Mouse (Mus musculus) kidney, embryonic 15.5 days (tissue): ENCODE measurements around the gene Ncor2. TPM values are rescaled to one million over a fixed set of nuclear protein-coding genes. Genes with fewer than 3 reads are reported as not detected.

Experiments used
- ATAC-seq: fragments of 200-750 bp; cut with Nextera tagmentation; replicated peaks from 2 replicates; pipeline ENCODE4 v1.8.0; 2017; ENCODE audit warnings: moderate TSS enrichment; ENCODE audit not compliant: low FRiP score
- H3K27ac ChIP-seq: fragments of 300-500 bp; sonication (generic); 2 replicates; pipeline ENCODE4 v1.5.1; 2015; ENCODE audit warnings: mild to moderate bottlenecking, inconsistent platforms
- H3K27me3 ChIP-seq: fragments of 300-500 bp; sonication (generic); 2 replicates; pipeline ENCODE4 v1.6.1; 2015; ENCODE audit warnings: inconsistent platforms
- H3K36me3 ChIP-seq: fragments of 300-500 bp; sonication (generic); 2 replicates; pipeline ENCODE4 v1.6.1; 2015; ENCODE audit warnings: inconsistent platforms
- H3K4me1 ChIP-seq: fragments of 300-500 bp; sonication (generic); 2 replicates; pipeline ENCODE4 v1.6.1; 2015; ENCODE audit warnings: inconsistent platforms
- H3K4me2 ChIP-seq: fragments of 300-500 bp; sonication (generic); 2 replicates; pipeline ENCODE4 v1.6.1; 2015; ENCODE audit warnings: moderate library complexity, mild to moderate bottlenecking, inconsistent platforms
- H3K4me3 ChIP-seq: fragments of 300-500 bp; sonication (generic); replicated peaks from 2 replicates; pipeline ENCODE4 v1.5.1; 2015; ENCODE audit warnings: mild to moderate bottlenecking, inconsistent platforms
- H3K9ac ChIP-seq: fragments of 300-500 bp; sonication (generic); 2 replicates; pipeline ENCODE4 v1.6.1; 2015; ENCODE audit warnings: mild to moderate bottlenecking, inconsistent platforms
- H3K9me3 ChIP-seq: fragments of 300-500 bp; sonication (generic); replicated peaks from 2 replicates; pipeline ENCODE4 v1.6.1; 2016; ENCODE audit warnings: inconsistent platforms
- WGBS: fragments of 180-500 bp; shearing (Covaris S2); methylation state at CpG from one replicate; pipeline ENCODE4 v1.1.7; 2015; ENCODE audit warnings: mixed read lengths; 5-methylcytosine and 5-hydroxymethylcytosine counted together
- polyA plus RNA-seq: library from polyadenylated mRNA; unstranded; fragments of >200 nt; fragmentation: Nextera tagmentation; extraction: Ambion mirVana; gene quantifications from 2 replicates; pipeline ENCODE4 v1.2.1, GENCODE M21; 2015

Ncor2 gene
- polyA plus RNA-seq, 1 experiment from 2014 or later = 28.8 TPM

- Histone ChIP-seq H3K4me3 (no peak overlapping the region), H3K4me1 (peaks cover 83% of the 10 kb centered on the region), H3K9ac (no peak overlapping the region), H3K4me2 (no peak overlapping the region), H3K9me3 (no peaks in the 10 kb centered on the region), H3K27me3 (no peaks in the 10 kb centered on the region), H3K36me3 (peaks cover 15% of the 10 kb centered on the region), H3K27ac (no peak overlapping the region)
- no peak for ATAC-seq
- WGBS = 79% methylated on average over 1 of the region's 1 CpGs
Observed at GRCm38 (mm10) chr5:125127920-125128319, 51.1 kb downstream of the Ncor2 start.

- Histone ChIP-seq H3K9ac (no peak overlapping the region), H3K27ac (no peak overlapping the region), H3K4me3 (no peak overlapping the region), H3K4me1 (peaks cover 82% of the 10 kb centered on the region), H3K36me3 (peaks cover 16% of the 10 kb centered on the region), H3K4me2 (no peak overlapping the region), H3K9me3 (no peaks in the 10 kb centered on the region), H3K27me3 (no peaks in the 10 kb centered on the region)
- WGBS = 89% methylated on average over 4 of the region's 4 CpGs
- ATAC-seq = no peak
Observed at GRCm38 (mm10) chr5:125127426-125127825, 51.6 kb downstream of the Ncor2 start.

GRCm38 (mm10) chr5:125125966-125126464 is 53.0 kb downstream of the Ncor2 start:
- Histone ChIP-seq H3K4me1 (peaks cover 79% of the 10 kb centered on the region), H3K4me3 (no peak overlapping the region), H3K9ac (no peak overlapping the region), H3K4me2 (no peak overlapping the region), H3K27me3 (no peaks in the 10 kb centered on the region), H3K36me3 (peaks cover 24% of the 10 kb centered on the region), H3K27ac (0 out of 2 replicates have a peak overlapping the region, but pooled peaks have one; percentile 22), H3K9me3 (no peaks in the 10 kb centered on the region)
- ATAC-seq = no peak
- 65% methylated on average over 4 of the region's 4 CpGs for WGBS

- 58% methylated on average over 3 of the region's 3 CpGs for WGBS
- H3K27me3 ChIP-seq = no peaks in the 10 kb centered on the region
- H3K36me3 ChIP-seq = peaks cover 24% of the 10 kb centered on the region
- no peak overlapping the region for H3K9ac ChIP-seq
- no peaks in the 10 kb centered on the region for H3K9me3 ChIP-seq
- no peak overlapping the region for H3K4me3 ChIP-seq
- ATAC-seq = no peak
- H3K27ac ChIP-seq = no peak overlapping the region
- H3K4me2 ChIP-seq = no peak overlapping the region
- H3K4me1 ChIP-seq = peaks cover 79% of the 10 kb centered on the region
Observed at GRCm38 (mm10) chr5:125125219-125125618, 53.8 kb downstream of the Ncor2 start.

- Histone ChIP-seq H3K9me3 (no peaks in the 10 kb centered on the region), H3K4me2 (no peak overlapping the region), H3K9ac (no peak overlapping the region), H3K27me3 (no peaks in the 10 kb centered on the region), H3K4me3 (no peak overlapping the region), H3K4me1 (peaks cover 73% of the 10 kb centered on the region), H3K27ac (no peak overlapping the region), H3K36me3 (peaks cover 33% of the 10 kb centered on the region)
- ATAC-seq = no peak
- WGBS = 88% methylated on average over 7 of the region's 7 CpGs
Observed at GRCm38 (mm10) chr5:125124002-125124401, 55.0 kb downstream of the Ncor2 start.

DNA sequence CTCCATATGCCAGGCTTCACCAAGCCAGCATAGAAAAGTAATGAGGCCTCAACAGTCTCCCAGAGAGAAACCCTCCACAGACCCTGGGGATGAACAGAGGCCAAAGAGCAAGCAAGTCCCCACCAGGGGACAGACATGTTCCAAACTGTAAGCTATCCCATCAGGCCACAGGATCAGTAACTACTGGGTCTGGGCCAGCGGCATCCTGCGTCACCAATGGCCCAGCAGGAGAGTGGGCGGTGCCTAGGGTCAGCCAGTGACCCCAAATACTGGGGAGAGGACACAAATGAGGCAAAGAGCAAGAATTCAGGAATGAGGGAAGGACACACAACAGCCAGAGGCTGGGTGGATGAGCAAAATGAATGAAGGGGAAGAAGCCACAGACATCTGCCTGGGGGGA is 55.8 kb downstream of the Ncor2 start:
- Histone ChIP-seq H3K9me3 (no peaks in the 10 kb centered on the region), H3K4me2 (no peak overlapping the region), H3K36me3 (peaks cover 41% of the 10 kb centered on the region), H3K9ac (no peak overlapping the region), H3K27ac (0 out of 2 replicates have a peak overlapping the region, but pooled peaks have one; percentile 4), H3K27me3 (no peaks in the 10 kb centered on the region), H3K4me3 (no peak overlapping the region), H3K4me1 (peaks cover 65% of the 10 kb centered on the region)
- WGBS = 50% methylated on average over 3 of the region's 3 CpGs
- no peak for ATAC-seq

DNA sequence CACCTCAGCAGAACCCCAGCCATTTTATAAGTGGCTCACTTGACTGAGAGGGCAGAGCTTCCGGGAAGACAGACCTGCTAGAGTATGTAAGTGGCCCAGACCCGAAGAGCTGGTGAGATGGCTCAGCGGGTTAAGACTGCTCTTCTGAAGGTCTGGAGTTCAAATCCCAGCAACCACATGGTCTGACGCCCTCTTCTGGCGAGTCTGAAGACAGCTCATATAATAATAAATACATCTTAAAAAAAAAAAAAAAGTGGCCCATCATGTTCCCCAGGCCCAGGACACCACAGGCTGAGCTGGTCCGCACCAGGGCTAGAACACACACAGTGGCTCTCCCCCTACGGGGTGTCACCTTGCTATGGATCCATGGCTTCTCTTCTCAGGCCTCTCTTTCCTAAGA is 56.5 kb downstream of the Ncor2 start:
- H3K4me2 ChIP-seq = no peak overlapping the region
- H3K4me1 ChIP-seq = peaks cover 61% of the 10 kb centered on the region
- no peaks in the 10 kb centered on the region for H3K27me3 ChIP-seq
- H3K9ac ChIP-seq = no peak overlapping the region
- 80% methylated on average over 7 of the region's 7 CpGs for WGBS
- no peak overlapping the region for H3K4me3 ChIP-seq
- H3K36me3 ChIP-seq = peaks cover 47% of the 10 kb centered on the region
- no peaks in the 10 kb centered on the region for H3K9me3 ChIP-seq
- H3K27ac ChIP-seq = no peak overlapping the region
- no peak for ATAC-seq

DNA sequence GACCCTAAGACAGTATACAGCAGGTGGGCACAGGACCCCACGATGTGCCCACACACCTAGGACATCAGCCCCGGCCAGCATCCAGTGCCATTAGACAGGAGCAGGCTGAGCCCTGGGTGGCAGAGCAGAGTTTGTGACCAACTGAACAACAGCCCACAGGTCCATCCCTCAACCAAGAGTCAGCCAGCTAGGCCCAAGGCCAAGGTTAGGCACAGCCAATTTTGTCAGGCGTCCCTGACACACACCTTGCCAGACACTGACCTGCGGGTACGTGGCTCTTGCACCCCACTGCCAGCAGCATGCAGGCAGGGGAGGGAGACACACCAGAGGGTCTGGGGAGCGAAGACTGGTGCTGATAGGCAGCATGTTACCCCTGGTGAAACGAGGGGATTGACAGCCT is 57.0 kb downstream of the Ncor2 start:
- no peak for ATAC-seq
- no peaks in the 10 kb centered on the region for H3K9me3 ChIP-seq
- no peak overlapping the region for H3K9ac ChIP-seq
- H3K4me1 ChIP-seq = peaks cover 58% of the 10 kb centered on the region
- peaks cover 52% of the 10 kb centered on the region for H3K36me3 ChIP-seq
- H3K4me3 ChIP-seq = no peak overlapping the region
- H3K27ac ChIP-seq = no peak overlapping the region
- no peak overlapping the region for H3K4me2 ChIP-seq
- no peaks in the 10 kb centered on the region for H3K27me3 ChIP-seq
- WGBS = 88% methylated on average over 7 of the region's 7 CpGs

- no peak for ATAC-seq
- Histone ChIP-seq H3K9ac (0 out of 2 replicates have a peak overlapping the region, but pooled peaks have one; percentile 12), H3K4me3 (no peak overlapping the region), H3K4me1 (peaks cover 49% of the 10 kb centered on the region), H3K27ac (peak overlapping the region; percentile 63), H3K36me3 (peaks cover 66% of the 10 kb centered on the region), H3K9me3 (no peaks in the 10 kb centered on the region), H3K27me3 (no peaks in the 10 kb centered on the region), H3K4me2 (0 out of 2 replicates have a peak overlapping the region, but pooled peaks have one; percentile 13)
- WGBS = 48% methylated on average over 17 of the region's 17 CpGs
Observed at GRCm38 (mm10) chr5:125120517-125121303, 58.3 kb downstream of the Ncor2 start.

DNA sequence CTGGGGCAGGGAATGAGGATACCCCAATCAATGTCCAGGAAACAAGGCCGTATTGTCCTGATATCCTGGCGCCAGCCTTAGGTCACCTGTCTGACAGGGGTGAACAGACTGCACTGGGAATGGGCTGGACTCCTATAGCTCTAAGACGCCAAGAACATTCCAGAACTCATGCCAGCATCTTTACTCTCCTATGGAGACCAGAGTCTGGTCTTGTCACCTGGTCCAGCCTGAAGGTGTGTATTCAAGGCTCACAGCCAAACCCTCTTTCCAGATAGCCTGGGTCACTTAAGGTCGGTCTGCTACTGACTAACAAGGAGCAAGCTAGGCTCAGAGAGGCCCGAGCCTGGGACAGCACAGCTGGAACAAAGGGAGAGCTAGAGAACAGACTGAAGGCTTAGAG is 61.8 kb downstream of the Ncor2 start:
- no peak overlapping the region for H3K27ac ChIP-seq
- H3K4me1 ChIP-seq = peaks cover 44% of the 10 kb centered on the region
- peaks cover 4% of the 10 kb centered on the region; the same call in 1 of the 2 replicates for H3K9me3 ChIP-seq
- no peak overlapping the region for H3K4me2 ChIP-seq
- no peaks in the 10 kb centered on the region for H3K27me3 ChIP-seq
- no peak overlapping the region for H3K9ac ChIP-seq
- peaks cover 80% of the 10 kb centered on the region for H3K36me3 ChIP-seq
- 83% methylated on average over 5 of the region's 5 CpGs for WGBS
- no peak for ATAC-seq
- no peak overlapping the region for H3K4me3 ChIP-seq

GRCm38 (mm10) chr5:125113029-125113428 is 66.0 kb downstream of the Ncor2 start:
- H3K9me3 ChIP-seq = peaks cover 4% of the 10 kb centered on the region; the same call in 1 of the 2 replicates
- H3K9ac ChIP-seq = no peak overlapping the region
- H3K4me1 ChIP-seq = peaks cover 49% of the 10 kb centered on the region
- WGBS = 48% methylated on average over 5 of the region's 5 CpGs
- H3K4me3 ChIP-seq = no peak overlapping the region
- H3K36me3 ChIP-seq = peaks cover 80% of the 10 kb centered on the region
- H3K4me2 ChIP-seq = no peak overlapping the region
- no peaks in the 10 kb centered on the region for H3K27me3 ChIP-seq
- no peak for ATAC-seq
- peak overlapping the region; percentile 56; the same call in 1 of the 2 replicates for H3K27ac ChIP-seq

DNA sequence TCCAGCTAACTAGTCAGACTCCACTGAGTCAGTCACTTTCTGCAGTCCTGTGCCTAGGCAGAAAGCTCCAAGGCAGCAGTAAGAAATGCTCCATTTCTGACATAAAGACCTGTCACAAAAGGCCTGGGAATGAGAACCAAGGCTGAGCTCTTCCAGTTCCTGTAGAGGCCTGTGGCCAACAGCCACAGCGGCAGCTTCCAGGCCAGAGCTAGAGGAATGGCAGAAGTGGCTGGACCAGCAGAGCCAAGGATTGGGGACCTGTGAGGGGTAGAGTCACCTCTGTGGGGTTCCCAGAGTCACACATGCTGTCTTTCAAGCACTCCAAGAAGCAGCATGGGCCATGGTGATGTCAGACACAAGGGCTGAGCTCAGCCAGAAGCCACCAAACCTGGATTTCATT is 66.4 kb downstream of the Ncor2 start:
- no peak overlapping the region for H3K4me3 ChIP-seq
- H3K4me1 ChIP-seq = peaks cover 52% of the 10 kb centered on the region
- H3K4me2 ChIP-seq = no peak overlapping the region
- WGBS = 80% methylated on average over 1 of the region's 1 CpGs
- H3K27ac ChIP-seq = peak overlapping the region; percentile 56; the same call in 1 of the 2 replicates
- peaks cover 80% of the 10 kb centered on the region for H3K36me3 ChIP-seq
- H3K27me3 ChIP-seq = no peaks in the 10 kb centered on the region
- ATAC-seq = no peak
- H3K9me3 ChIP-seq = peaks cover 4% of the 10 kb centered on the region; the same call in 1 of the 2 replicates
- H3K9ac ChIP-seq = no peak overlapping the region
